Mouse (Mus musculus): ENCODE results near the gene Cdk7. TPM values are rescaled to one million over a fixed set of nuclear protein-coding genes. Genes with fewer than 3 reads are reported as not detected.
A peak's percentile ranks its signal among the peaks of the same experiment; 100 is the strongest.

Gene Cdk7
- total RNA-seq, 2 experiments from 2014 or later = 38.5 to 39.5 TPM

- no peak for DNase-seq
These were observed 6.5 kb downstream of the Cdk7 start for GRCm38 (mm10) chr13:100724051-100724754.

- DNase-seq = no peak
These were observed 9.1 kb downstream of the Cdk7 start for GRCm38 (mm10) chr13:100721656-100722055.

GRCm38 (mm10) chr13:100715467-100715866 lies 15.3 kb downstream of the Cdk7 start:
- DNase-seq = no peak

GRCm38 (mm10) chr13:100706206-100706605 lies 24.5 kb downstream of the Cdk7 start:
- DNase-seq = no peak

- DNase-seq = no peak
These were observed 27.3 kb downstream of the Cdk7 start for GRCm38 (mm10) chr13:100703468-100703867.

- DNase-seq = no peak
These were observed 31.9 kb downstream of the Cdk7 start for GRCm38 (mm10) chr13:100698866-100699265.

- DNase-seq = no peak
These were observed 33.2 kb downstream of the Cdk7 start for GRCm38 (mm10) chr13:100697541-100697940.

- no peak for DNase-seq
These were observed 43.2 kb downstream of the Cdk7 start for GRCm38 (mm10) chr13:100687513-100687912.

- no peak for DNase-seq
These were observed 46.4 kb downstream of the Cdk7 start for GRCm38 (mm10) chr13:100684355-100684754.

GRCm38 (mm10) chr13:100682837-100683236 lies 47.9 kb downstream of the Cdk7 start:
- no peak for DNase-seq

- DNase-seq = no peak
These were observed 49.1 kb downstream of the Cdk7 start for GRCm38 (mm10) chr13:100681615-100682014.

- no peak for DNase-seq
These were observed 54.7 kb downstream of the Cdk7 start for GRCm38 (mm10) chr13:100675936-100676635.

- no peak for DNase-seq
These were observed 60.5 kb downstream of the Cdk7 start for GRCm38 (mm10) chr13:100670181-100670741.

- DNase-seq = no peak
These were observed 61.3 kb downstream of the Cdk7 start, which contains the start of gene Ccdc125 for GRCm38 (mm10) chr13:100669291-100670022. Gene Ccdc125, plus strand, starts transcription at chr13:100669717.

- DNase-seq = peak; percentile 13 to 14
These were observed 70.8 kb downstream of the Cdk7 start for GRCm38 (mm10) chr13:100659864-100660456.

- no peak for DNase-seq
These were observed 72.6 kb downstream of the Cdk7 start for GRCm38 (mm10) chr13:100658091-100658490.

Other genes starting within 250 kb of the Cdk7 start
- gene Gtf2h2, start 238.4 kb downstream of the Cdk7 start, total RNA-seq (2021) = 10 to 100 TPM; 54.7 to 62.9 TPM
- 10 to 100 TPM; 13.1 to 13.4 TPM for gene Ocln, start 178.2 kb downstream of the Cdk7 start, total RNA-seq (2021)
- 1 to 10 TPM; 1.0 to 1.2 TPM for gene Marveld2, start 114.0 kb downstream of the Cdk7 start, total RNA-seq (2021)
- 10 to 100 TPM; 84.9 to 86.4 TPM for gene Ak6, start 80.0 kb downstream of the Cdk7 start, total RNA-seq (2021)
- 10 to 100 TPM; 14.9 to 17.1 TPM for gene Rad17, start 79.9 kb downstream of the Cdk7 start, total RNA-seq (2021)
- gene Taf9, start 79.4 kb downstream of the Cdk7 start, total RNA-seq (2021) = 10 to 100 TPM; 23.1 to 23.9 TPM
- under 1 TPM; 0.15 to 0.17 TPM for gene Ccdc125, start 61.2 kb downstream of the Cdk7 start, total RNA-seq (2021)
- 10 to 100 TPM; 54.1 to 54.4 TPM for gene Mrps36, start 13.7 kb upstream of the Cdk7 start, total RNA-seq (2021)
- under 1 TPM in 1 of 2 experiments, not detected in 1; 0.57 TPM for gene Cenph, start 45.0 kb upstream of the Cdk7 start, total RNA-seq (2021)
- 1 to 10 TPM; 1.1 to 1.2 TPM for gene Ccnb1, start 55.6 kb upstream of the Cdk7 start, total RNA-seq (2021)
- 10 to 100 TPM; 39.9 to 40.7 TPM for gene Slc30a5, start 102.5 kb upstream of the Cdk7 start, total RNA-seq (2021)